21 mouse cellular contexts compared by ENCODE assay signal in the genomic region with DNA sequence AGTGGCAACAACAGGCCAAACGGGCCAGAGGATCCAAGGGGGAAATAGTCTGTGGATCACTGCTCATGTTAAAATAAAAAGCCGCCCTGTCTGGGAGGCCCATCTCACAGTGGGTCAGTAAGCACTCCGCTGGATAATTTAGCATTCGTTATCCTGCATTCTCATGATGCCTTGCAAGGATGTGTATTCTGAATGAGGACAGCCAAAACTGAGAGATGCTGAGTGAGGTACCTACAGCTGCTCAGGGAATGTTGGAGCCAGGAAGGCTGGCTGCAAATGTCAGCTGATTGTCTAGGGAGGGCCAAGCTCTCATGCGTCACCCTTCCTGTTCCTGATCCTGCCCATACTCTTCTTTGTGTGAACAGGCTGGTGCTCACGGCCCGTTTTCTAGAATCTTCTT.
A peak's percentile ranks its signal among the peaks of the same experiment; 100 is the strongest.
DNase-seq lines count a peak whose midpoint lies in the region; ATAC-seq and TF ChIP-seq lines count a peak whose summit lies in the region.
"Had no signal": no experiment of that assay in that cellular context is flagged by ENCODE, and none has a peak within 500 bp of the region (broad histone marks: within the 10 kb centered on the region; RNA-seq: fewer than 3 reads in every experiment).

No protein-coding gene starts in this region.

- peaks cover 19% of the 10 kb centered on the region for H3K4me1 ChIP-seq in forebrain, embryonic 10.5 days
- H3K4me1 ChIP-seq in forebrain, embryonic 13.5 days, result peaks cover 15% of the 10 kb centered on the region
- H3K4me1 ChIP-seq in forebrain, postnatal 0 days (ENCODE audit: insufficient read depth), result no peaks in the 10 kb centered on the region
- H3K4me1 ChIP-seq in neural tube, embryonic 15.5 days, result peaks cover 5% of the 10 kb centered on the region; the same call in 1 of the 2 replicates
- H3K4me1 ChIP-seq: embryonic facial prominence, embryonic 15.5 days; heart, embryonic 10.5 days; heart, embryonic 15.5 days; hindbrain, embryonic 13.5 days had no signal

- H3K36me3 ChIP-seq in forebrain, embryonic 10.5 days (replicated peaks), result no peaks in the 10 kb centered on the region
- H3K36me3 ChIP-seq in forebrain, embryonic 13.5 days (ENCODE audit: poor library complexity, severe bottlenecking), result no peaks in the 10 kb centered on the region
- H3K36me3 ChIP-seq in forebrain, postnatal 0 days (ENCODE audit: insufficient read depth), result no peaks in the 10 kb centered on the region
- H3K36me3 ChIP-seq in neural tube, embryonic 15.5 days, result no peaks in the 10 kb centered on the region
- H3K36me3 ChIP-seq: embryonic facial prominence, embryonic 15.5 days; heart, embryonic 10.5 days; heart, embryonic 15.5 days; hindbrain, embryonic 13.5 days had no signal

- TF ChIP-seq CTCF in forebrain, postnatal 0 days (IDR thresholded peaks at IDR 0.05; ENCODE audit: low read depth), result no peak

- peak overlapping the region; percentile 12; the same call in 1 of the 2 replicates for H3K4me2 ChIP-seq in forebrain, embryonic 13.5 days
- H3K4me2 ChIP-seq in forebrain, postnatal 0 days (ENCODE audit: low read depth), result no peak overlapping the region
- H3K4me2 ChIP-seq in neural tube, embryonic 15.5 days, result no peak overlapping the region
- H3K4me2 ChIP-seq: embryonic facial prominence, embryonic 15.5 days; heart, embryonic 15.5 days; hindbrain, embryonic 13.5 days had no signal

- H3K9ac ChIP-seq in forebrain, embryonic 13.5 days, result no peak overlapping the region
- no peak overlapping the region for H3K9ac ChIP-seq in forebrain, postnatal 0 days
- H3K9ac ChIP-seq in neural tube, embryonic 15.5 days (replicated peaks), result no peak overlapping the region
- H3K9ac ChIP-seq: embryonic facial prominence, embryonic 15.5 days; heart, embryonic 15.5 days; hindbrain, embryonic 13.5 days had no signal

- DNase-seq in retina, embryonic 14.5 days (ENCODE audit: low spot score), result peak; percentile 30
- DNase-seq in retina, postnatal 1 day, result no peak
- peak; percentile 17 for DNase-seq in forebrain, embryonic 10.5 days (ENCODE audit: extremely low spot score, low spot score)
- peak; percentile 18 for DNase-seq in forebrain, postnatal 0 days
- DNase-seq in cerebellum, adult 11-12 months, result no peak
- DNase-seq: adrenal gland, adult 8-10 months; cerebellum, adult 18-20 months; cerebellum, adult 9-11 months; cerebellum, postnatal 36 days; gastrocnemius, postnatal 10 days; heart, adult 18-20 months; heart, postnatal 14 days; kidney, adult 11 months had no signal

- H3K9me3 ChIP-seq in forebrain, embryonic 10.5 days, result no peaks in the 10 kb centered on the region
- H3K9me3 ChIP-seq in forebrain, embryonic 13.5 days (replicated peaks), result no peaks in the 10 kb centered on the region
- no peaks in the 10 kb centered on the region for H3K9me3 ChIP-seq in forebrain, postnatal 0 days (ENCODE audit: low read length)
- H3K9me3 ChIP-seq in neural tube, embryonic 15.5 days (replicated peaks), result no peaks in the 10 kb centered on the region
- H3K9me3 ChIP-seq: embryonic facial prominence, embryonic 15.5 days; heart, embryonic 10.5 days; heart, embryonic 15.5 days; hindbrain, embryonic 13.5 days had no signal

- 70% methylated on average over 7 of the region's 7 CpGs for WGBS in forebrain, embryonic 10.5 days
- 34% methylated on average over 7 of the region's 7 CpGs for WGBS in forebrain, embryonic 13.5 days
- 25% methylated on average over 7 of the region's 7 CpGs for WGBS in forebrain, postnatal 0 days
- WGBS in neural tube, embryonic 15.5 days, result 81% methylated on average over 7 of the region's 7 CpGs

- no peak overlapping the region for H3K4me3 ChIP-seq in forebrain, embryonic 10.5 days
- no peak overlapping the region for H3K4me3 ChIP-seq in forebrain, embryonic 13.5 days
- no peak overlapping the region for H3K4me3 ChIP-seq in forebrain, postnatal 0 days (ENCODE audit: low read depth, low read length)
- H3K4me3 ChIP-seq in neural tube, embryonic 15.5 days (replicated peaks), result no peak overlapping the region
- H3K4me3 ChIP-seq: embryonic facial prominence, embryonic 15.5 days; erythroblast, embryonic 14.5 days; heart, embryonic 10.5 days; heart, embryonic 15.5 days; hindbrain, embryonic 13.5 days had no signal

- H3K27me3 ChIP-seq in forebrain, embryonic 10.5 days (ENCODE audit: poor library complexity, severe bottlenecking), result no peaks in the 10 kb centered on the region
- H3K27me3 ChIP-seq in forebrain, embryonic 13.5 days, result no peaks in the 10 kb centered on the region
- no peaks in the 10 kb centered on the region for H3K27me3 ChIP-seq in forebrain, postnatal 0 days (ENCODE audit: insufficient read depth, low read length)
- no peaks in the 10 kb centered on the region for H3K27me3 ChIP-seq in neural tube, embryonic 15.5 days (replicated peaks)
- H3K27me3 ChIP-seq: embryonic facial prominence, embryonic 15.5 days; heart, embryonic 15.5 days; hindbrain, embryonic 13.5 days had no signal

- H3K27ac ChIP-seq in forebrain, embryonic 10.5 days, result peak overlapping the region; percentile 65
- peak overlapping the region; percentile 69 for H3K27ac ChIP-seq in forebrain, embryonic 13.5 days
- peak overlapping the region; percentile 47; the same call in 1 of the 2 replicates for H3K27ac ChIP-seq in forebrain, postnatal 0 days (ENCODE audit: low read depth, low read length)
- H3K27ac ChIP-seq in neural tube, embryonic 15.5 days (replicated peaks), result no peak overlapping the region
- H3K27ac ChIP-seq: embryonic facial prominence, embryonic 15.5 days; heart, embryonic 10.5 days; heart, embryonic 15.5 days; hindbrain, embryonic 13.5 days; hindbrain, postnatal 0 days had no signal

- peak; percentile 82 for ATAC-seq in forebrain, embryonic 13.5 days
- peak; percentile 64 for ATAC-seq in forebrain, postnatal 0 days
- no peak for ATAC-seq in neural tube, embryonic 15.5 days (ENCODE audit: low FRiP score)
- ATAC-seq: hindbrain, postnatal 0 days had no signal

Comparison
In these comparisons a context has a peak if more than half of its experiments do, and no peak if none do; other contexts are left out.
1. DNase-seq: peak in retina, embryonic 14.5 days (single experiment), forebrain, embryonic 10.5 days (single experiment) and forebrain, postnatal 0 days (single experiment); none in retina, postnatal 1 day (single experiment) and cerebellum, adult 11-12 months (single experiment).